Mouse (Mus musculus) G1E (cell line): Measurements from ENCODE around the gene Sh3pxd2b.

Experiments
- CTCF ChIP-seq: IDR thresholded peaks from 2 replicates; pipeline ENCODE4 v1.5.1; 2012; ENCODE audit warnings: low read depth, low read length, inconsistent platforms, mixed read lengths
- POLR2AphosphoS5 ChIP-seq: IDR thresholded peaks from 2 replicates; pipeline ENCODE4 v1.6.1; 2012; ENCODE audit warnings: low read depth, low read length, inconsistent platforms; ENCODE audit not compliant: insufficient replicate concordance

- TF ChIP-seq CTCF (no peak), POLR2AphosphoS5 (no peak)
These were observed 11.1 kb upstream of the Sh3pxd2b start for GRCm38 (mm10) chr11:32336435-32336907.
